Mouse (Mus musculus): ENCODE results near the gene Dcaf8.

The Dcaf8 gene

DNA sequence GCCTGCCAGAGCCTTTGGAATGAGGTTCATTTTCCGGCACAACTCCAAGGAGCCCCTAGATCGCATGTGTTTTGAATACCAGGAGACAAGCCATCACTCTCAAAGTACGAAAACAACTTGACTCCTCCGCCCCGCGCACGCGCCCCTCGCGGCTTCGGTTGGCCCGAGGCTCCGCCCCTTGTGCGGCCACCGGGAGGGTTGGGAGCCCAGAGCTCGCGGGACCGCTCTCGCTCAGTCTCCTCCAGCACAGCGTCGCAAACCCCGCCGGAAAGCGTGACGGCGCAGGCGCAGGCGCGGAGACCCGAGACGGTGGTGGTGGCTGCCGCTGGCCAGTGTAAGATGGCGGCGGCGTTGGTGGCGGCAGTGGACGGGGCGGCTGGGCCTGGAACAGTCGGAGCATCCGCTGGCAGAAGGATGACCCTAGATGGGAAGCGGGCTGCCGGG is at the start of gene Dcaf8:
Dcaf8 (plus strand) TSS at position 250 of the 444 bp plus-strand sequence.
- DNase-seq (ENCODE audit: low spot score), result peak; percentile 99

DNA sequence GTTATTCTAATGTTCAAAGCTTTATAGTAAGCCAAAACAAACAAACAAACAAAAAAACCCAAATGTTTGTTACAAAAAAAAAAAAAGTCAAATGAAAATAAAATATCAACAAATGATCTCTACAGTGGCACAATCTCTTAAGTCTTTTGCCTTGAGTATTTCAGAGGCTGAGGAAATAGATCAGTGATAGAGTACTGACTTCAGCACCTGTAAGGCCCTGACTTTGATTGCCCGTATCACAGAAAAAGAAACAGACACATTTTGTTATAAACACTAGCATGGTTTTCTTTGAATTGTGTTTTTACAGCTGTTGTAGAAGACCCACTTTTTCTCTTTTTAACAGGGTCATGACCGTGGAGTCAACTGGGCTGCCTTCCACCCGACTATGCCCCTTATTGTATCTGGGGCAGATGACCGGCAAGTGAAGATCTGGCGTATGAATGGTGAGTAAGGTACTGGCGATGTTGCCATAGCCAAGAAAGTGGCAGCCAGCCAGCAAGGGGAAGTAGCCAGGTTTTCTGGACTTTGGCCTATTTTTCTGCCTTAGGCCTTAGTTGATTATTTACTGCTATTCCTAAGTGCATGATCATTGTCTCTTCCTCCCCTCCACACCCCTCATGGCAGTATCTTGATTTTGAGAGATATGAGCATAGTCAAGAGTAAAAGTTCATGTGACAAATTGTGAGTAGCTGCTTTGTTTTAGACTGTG is 48.4 kb upstream of the Dcaf8 start:
- no peak for DNase-seq (ENCODE audit: low spot score)

DNA sequence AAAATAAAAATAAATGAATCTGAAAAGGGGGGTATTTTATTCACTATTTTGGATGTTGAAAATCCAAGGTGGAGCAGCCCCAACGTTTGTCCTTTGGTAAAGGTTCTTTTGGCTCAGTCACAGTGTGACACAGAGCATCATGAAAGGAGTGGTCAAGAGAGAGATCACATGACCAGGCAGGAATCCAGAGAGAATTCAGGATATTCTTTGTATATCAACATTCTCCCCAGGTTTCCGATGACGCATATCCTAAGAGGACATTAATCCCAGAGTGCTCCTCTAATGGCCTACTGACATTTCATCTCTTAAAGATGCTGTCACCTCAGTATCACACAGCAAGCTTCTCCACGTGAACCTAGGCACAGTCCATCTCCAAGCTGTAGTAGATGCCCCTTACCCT is 44.3 kb upstream of the Dcaf8 start:
- DNase-seq (ENCODE audit: low spot score), result no peak

DNA sequence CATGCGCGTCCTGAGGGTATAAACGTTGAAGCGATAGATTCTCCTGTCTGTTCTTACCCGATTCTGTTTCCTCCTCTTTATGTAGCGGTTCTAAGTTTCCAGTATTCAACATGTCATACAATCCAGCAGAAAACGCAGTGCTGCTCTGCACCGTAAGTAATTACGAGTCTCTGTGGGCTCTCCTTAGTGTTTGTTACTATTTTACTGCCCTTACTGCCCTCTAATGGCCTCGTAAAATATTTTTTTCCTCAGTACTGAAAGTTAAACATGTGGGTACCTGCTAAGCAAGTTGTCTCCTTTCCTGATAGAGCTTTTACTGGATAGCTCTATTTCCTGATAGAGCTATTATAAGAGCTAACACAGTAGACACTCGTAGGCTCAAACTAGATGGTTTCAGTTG is 42.8 kb upstream of the Dcaf8 start:
- DNase-seq (ENCODE audit: low spot score), result no peak

DNA sequence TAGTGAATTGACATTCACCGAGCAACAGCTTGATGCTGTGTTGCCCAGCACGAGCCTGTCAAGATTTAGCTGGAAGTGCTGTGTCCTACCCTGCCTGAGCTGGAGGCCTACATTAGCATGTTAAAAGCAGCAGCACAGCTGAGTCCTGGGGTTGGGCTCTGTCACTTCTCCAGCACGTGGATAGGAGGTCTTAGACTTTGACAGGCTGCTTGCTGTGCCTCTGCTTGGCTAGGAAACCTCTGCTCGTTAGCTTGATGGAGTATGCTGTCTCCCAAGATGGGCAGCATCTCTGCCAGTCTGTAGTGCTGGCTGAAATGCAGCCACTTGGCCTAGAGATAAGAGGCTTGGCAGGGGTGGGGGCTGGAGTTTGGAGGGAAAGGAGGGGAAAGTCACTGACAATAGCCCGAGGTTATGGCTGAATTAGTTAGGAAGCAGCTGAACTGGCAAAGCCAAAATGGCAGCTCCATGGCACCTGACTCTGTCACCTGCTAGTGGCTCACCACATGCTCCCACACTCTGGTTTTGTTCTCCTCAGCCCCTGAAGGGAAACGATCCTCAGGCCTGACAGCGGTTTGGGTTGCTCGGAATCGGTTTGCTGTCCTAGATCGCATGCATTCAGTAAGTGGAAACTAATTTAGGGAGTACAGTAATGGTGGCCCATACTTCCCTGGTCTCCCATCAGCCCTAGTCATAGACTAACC is 40.0 kb upstream of the Dcaf8 start:
- DNase-seq (ENCODE audit: low spot score), result no peak

DNA sequence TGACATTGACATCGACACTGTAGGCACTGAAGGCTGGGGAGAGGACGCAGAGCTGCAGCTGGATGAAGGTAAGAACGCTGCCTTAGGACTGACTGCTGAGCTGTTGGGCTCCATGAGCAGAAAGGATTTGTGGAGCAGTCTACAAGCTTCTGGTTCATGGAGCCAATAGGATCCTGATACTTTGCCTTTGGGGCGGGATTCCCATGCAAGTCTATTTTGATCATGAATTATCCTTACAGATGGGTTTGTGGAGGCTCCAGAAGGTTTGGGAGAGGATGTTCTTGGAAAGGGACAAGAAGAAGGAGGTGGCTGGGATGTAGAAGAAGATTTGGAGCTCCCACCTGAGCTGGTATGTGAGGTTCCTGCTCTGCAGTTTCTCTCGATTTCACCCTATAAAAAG is 30.9 kb upstream of the Dcaf8 start:
- DNase-seq (ENCODE audit: low spot score), result no peak

DNA sequence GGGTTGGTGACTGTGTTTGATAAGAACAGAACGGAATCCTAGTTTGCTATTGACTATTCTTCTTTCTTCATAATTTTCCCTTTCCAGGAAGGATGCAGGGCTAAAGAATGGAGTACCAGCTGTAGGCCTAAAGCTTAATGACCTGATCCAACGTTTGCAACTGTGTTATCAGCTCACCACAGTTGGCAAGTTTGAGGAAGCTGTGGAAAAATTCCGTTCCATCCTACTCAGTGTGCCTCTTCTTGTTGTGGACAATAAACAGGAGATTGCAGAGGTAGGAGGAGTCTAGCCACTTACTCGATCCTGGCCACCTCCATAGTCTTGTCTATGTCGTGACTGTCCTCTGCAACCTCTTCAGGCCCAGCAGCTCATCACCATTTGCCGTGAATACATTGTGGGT is 28.8 kb upstream of the Dcaf8 start:
- DNase-seq (ENCODE audit: low spot score), result no peak

DNA sequence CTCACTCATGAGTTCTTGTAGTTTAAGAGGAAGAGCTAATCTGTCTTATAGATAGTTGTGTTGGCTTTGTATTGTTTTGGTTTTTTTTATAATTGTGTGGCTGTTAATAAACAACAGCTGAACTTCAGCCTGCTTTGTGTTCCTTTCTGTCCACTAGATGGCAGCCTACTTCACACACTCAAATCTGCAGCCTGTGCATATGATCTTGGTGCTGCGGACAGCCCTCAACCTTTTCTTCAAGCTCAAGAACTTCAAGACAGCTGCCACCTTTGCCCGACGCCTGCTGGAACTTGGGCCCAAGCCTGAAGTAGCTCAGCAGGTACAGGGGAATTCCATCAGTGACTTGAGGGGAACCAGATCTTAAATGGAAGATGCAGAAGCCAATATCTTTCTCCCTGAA is 28.2 kb upstream of the Dcaf8 start:
- DNase-seq (ENCODE audit: low spot score), result peak; percentile 85

DNA sequence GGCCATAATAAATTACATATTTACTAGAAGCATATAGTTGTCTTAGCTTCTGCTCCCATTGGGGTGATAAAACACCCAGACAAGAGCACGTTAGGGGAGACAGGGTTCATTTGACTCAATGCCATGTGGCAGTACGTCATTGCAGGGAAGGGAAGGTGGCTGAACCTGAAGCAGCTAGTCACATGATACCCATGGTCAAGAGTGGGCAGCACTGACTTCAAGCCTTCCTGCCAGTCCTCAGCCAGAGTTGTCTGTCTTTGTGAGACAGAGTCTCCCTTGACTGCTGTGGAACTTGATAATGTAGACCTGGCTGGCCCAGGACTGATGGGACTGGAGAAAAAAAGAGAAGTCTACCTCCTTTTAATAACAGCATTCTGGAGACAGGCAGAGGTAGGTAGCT is 25.2 kb upstream of the Dcaf8 start:
- DNase-seq (ENCODE audit: low spot score), result no peak

DNA sequence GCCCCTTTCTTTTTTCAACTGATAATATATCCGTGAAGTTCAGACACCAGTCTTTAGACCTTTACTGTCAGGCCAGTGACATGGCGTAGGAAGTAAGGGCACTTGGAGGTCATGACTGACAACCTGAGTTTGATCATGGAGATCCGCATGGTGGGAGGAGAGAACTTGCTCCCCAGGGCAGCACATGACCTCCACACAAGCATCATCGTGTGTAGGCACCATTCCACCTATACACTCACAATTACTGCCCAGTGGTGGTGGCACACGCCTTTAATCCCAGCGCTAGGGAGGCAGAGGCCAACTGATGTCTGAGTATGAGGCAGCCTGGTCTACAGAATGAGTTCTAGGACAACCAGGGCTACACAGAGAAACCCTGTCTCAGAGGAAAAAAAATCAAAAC is 23.3 kb upstream of the Dcaf8 start:
- no peak for DNase-seq (ENCODE audit: low spot score)

DNA sequence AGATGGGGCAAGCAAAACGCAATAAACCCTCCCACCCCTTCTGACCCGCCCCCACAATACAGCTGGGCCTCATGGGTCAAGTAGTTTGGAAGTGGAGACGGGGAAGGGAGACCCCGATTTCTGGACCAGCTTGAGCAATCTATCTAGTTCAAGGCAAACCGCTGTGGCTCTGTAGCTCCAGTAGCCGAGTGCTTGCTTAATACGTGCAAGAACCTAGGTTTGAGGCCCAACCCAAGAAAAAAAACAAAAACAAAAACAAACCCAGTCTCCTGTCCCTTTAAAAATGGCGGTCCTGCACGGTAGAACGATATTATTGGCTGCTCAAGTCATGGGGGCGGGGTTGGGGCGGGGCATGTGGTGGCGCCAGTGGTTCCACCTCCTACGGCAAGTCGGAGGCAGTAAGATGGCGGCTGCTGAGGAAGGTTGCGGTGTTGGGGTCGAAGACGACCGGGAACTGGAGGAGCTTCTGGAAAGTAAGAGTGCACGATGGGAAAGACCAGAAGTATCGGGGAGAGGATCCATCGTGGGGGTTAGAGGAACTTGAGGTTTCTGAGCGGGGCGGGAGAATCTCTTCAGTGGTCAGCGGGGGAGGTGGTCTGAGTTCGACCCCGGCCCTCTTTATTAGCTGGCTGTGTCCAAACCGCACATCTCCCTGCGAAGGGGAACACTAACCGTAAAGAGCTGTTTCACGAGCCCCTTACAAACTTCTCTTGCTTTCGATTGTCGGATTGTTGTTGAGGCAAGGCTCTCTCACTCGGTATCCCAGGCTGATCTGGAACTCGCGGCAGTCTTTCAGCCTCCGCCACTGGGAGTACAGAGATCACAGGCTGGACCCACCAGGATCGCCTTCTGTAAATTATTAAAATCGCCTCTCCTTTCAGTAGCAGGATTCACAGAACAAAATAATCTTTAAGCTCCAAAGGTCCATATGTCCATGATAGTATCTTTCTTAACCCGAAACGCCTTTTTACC is 21.2 kb upstream of the Dcaf8 start, which contains the start of gene Pex19:
Pex19 (plus strand) TSS at position 380 of the 972 bp plus-strand sequence.
- DNase-seq (ENCODE audit: low spot score), result peak; percentile 92

DNA sequence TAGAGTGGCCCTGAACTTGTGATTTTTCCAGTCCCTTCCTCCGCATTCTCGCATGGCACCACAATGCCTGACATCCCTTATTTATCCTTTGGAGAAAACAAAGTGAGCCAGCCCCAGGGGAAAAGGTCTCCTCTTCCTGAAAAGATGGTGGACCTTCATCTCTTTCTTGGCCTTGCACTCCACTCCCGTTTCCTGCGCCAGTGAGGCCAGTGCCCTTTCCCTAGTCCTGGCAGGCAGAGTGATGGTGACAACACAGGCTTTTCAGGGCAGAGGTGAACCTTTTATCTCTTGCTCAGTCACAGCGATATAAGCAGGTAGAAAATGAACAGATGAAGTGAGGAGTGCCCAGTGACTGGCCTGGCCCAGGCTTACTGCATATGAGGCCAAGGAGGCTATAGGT is 20.4 kb upstream of the Dcaf8 start:
- no peak for DNase-seq (ENCODE audit: low spot score)

DNA sequence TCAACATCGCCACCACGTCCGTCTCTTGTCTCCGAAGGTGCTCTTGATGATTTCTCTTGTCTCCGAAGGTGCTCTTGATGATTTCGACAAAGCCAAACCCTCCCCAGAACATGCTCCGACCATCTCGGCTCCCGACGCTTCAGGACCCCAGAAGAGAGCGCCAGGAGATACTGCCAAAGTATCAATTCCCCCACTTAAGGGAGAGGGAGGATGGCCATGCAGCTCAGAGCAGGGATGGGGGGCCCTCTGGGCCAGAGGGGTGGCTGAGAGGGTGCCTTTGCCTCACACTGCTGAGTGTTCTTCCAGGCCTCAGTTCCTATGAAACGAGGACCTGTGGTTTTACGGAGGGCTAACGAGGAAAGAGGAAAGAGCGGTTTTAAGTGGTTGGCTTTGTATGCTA is 19.3 kb upstream of the Dcaf8 start:
- DNase-seq (ENCODE audit: low spot score), result no peak

DNA sequence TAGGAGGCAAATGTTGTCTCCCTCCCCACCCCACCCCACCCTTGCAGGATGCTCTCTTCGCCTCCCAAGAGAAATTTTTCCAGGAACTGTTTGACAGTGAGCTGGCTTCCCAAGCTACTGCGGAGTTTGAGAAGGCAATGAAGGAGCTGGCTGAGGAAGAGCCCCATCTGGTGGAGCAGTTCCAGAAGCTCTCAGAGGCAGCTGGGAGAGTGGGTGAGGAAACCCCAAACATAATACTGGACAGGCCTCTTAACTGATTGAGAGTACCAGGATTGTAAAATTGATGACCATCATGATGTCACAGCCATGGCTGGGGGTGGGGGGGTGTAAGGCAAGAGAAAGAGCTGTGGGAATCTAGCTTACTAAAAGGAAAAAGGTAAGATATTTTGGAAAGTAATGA is 18.8 kb upstream of the Dcaf8 start:
- DNase-seq (ENCODE audit: low spot score), result peak; percentile 25

DNA sequence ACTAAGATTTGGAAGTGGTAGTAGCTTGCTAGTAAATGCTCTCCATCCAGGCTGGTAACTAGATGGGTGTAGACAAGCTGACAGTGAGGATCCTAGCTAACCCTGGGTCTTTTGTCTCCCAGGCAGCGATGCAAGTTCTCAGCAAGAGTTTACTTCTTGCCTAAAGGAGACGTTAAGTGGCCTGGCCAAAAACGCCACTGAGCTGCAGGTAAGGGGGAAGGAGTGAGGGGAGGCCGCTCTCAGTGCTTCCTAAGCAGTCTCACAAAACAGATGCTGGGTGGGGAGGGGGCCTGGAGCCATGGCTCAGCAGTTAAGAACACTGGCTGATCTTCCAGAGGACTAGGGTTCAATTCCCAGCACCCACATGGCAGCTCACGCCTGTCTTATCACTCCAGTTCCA is 18.1 kb upstream of the Dcaf8 start:
- no peak for DNase-seq (ENCODE audit: low spot score)

DNA sequence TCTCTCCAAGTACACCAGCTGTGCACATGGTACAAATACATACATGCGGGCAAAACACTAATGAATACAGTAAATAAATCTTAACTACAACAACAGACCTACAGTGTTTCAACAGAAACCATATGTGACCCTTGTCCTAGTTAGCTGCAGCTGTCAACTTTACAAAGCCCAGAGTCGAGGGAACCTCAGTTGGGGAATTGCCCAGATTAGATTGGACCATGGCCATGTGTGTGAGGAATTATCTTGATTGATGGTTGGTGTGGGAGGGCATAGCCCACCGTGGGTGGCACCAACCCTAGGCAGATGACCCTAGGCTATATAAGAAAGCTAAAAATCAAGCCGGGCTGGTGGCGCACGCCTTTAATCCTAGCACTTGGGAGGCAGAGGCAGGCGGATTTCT is 15.6 kb upstream of the Dcaf8 start:
- no peak for DNase-seq (ENCODE audit: low spot score)

DNA sequence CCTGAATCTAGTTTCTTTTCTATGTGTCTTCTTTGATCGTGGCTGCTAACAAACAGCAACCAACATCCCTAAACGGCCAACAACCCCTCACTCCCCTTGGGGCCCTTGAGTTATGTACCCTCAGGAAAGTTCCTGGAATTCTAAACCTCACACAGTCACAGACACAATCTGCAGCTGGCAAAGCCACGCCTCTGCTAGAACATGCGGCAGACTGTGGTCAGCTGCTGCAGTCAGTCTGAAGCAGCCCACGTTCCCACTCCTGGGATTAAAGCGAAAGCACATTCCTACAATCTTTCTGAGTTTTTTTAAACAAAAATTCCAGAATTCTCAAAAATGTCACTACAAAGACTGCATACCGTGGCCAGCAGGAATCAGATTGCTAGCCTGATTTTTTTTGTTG is 14.3 kb upstream of the Dcaf8 start:
- no peak for DNase-seq (ENCODE audit: low spot score)

DNA sequence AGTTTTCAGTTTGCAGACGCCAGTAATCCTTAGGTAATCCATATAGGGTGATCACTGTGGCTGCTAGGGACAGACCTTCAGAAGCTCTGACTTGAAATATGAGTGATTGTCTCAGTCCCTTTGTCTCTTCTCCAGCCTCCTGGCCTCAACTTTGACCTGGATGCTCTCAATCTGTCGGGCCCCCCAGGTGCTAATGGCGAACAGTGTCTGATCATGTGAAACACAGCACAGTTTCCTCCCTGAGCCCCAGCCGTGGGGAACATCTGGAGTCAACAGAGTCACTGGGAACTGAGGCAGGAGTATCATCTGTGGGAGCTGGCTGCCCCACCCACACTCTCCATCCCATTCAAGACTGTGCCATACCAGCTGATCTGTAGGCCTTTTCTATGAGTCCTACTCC is 13.8 kb upstream of the Dcaf8 start:
- DNase-seq (ENCODE audit: low spot score), result no peak

DNA sequence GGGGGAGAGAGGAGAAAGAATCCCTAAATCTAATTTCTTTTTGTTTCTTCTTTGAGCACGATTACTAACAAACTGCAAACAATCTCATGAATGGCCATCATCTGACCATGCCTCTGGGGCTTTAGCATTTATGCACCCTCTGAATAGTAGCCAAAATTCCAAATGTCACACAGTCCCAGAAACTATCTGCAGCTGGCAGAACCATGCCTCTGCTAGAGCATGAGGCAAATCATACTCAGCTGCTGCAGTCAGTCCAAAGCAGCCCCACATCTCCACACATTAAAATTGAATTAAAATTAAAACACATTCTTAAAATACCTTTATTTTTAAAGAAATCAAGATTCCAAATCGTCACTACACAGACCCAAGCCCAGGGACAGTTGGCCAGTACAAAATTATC is 7.7 kb upstream of the Dcaf8 start:
- DNase-seq (ENCODE audit: low spot score), result no peak

DNA sequence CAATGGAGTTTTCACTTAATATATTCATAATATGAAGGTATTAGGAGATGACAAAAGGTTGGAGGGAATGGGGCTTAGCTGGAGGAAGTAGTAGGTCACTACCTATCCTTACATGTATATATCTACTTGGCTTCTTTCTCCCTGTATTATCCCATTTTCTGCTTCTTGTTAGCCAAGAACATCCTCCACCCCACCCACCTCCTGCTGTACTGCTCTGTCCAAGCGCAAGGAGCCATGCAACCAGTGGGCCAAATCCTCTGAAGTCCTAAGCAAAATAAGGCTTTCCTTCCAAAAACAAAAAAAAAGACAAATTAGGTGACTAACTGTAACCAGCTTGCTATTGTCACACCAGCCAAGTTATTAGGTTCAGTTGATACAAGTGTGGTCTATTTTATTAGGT is 7.1 kb upstream of the Dcaf8 start:
- no peak for DNase-seq (ENCODE audit: low spot score)

DNA sequence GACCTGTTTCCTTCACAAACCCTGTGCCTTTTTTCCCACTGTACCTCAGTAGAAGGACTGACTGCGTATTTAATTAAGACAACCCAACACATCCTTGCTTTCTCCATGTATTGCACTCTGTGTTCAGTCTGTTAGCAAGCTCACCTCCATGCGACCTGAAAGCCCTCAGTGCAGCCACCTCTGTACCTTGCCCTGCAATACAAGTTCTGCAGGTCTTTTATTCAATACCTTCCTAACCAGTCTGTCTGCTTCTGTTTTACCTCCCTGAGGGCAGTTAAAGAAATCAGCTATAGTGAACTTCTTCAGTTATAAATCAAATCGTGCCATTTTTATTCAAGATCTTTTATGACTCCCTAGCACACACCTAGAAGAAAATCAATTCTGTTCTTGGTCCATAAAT is 6.4 kb upstream of the Dcaf8 start:
- no peak for DNase-seq (ENCODE audit: low spot score)

DNA sequence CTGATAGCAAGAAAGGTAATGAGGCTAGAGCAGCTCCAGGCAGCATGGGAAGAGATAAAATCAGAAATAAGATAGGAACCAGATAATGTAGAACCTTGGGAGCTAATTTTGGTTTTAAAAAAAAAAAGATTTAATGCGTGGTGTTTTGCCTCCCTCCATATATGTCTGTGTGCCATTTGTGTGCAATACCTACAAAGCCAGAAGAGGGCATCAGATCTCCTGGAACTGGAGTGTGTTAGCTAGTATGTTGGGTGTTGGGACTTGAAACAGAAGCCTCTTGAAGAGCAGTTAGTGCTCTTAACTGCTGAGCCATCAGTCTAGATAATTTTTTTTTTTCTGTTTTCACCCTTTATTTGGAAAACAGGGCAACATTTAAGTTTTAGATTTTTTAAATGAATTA is 4.3 kb upstream of the Dcaf8 start:
- DNase-seq (ENCODE audit: low spot score), result peak; percentile 77

All from embryo, embryonic 10 days (tissue).